Mouse (Mus musculus): ENCODE data around the gene Pttg1.

Pttg1 gene

GRCm38 (mm10) chr11:43425824-43426413 lies at the start of gene Pttg1:
TSS of gene Pttg1 (minus strand) at chr11:43426251.
- DNase-seq: peak; percentile 67 to 77

GRCm38 (mm10) chr11:43474225-43474774 lies 48.2 kb upstream of the Pttg1 start, which contains the start of gene C1qtnf2:
TSS of gene C1qtnf2 (plus strand) at chr11:43474276.
- peak in 1 of 2 experiments; percentile 22 for DNase-seq

- no peak for DNase-seq
These were observed 47.7 kb upstream of the Pttg1 start for GRCm38 (mm10) chr11:43473635-43474224.

GRCm38 (mm10) chr11:43473115-43473514 lies 47.1 kb upstream of the Pttg1 start:
- DNase-seq: no peak

- no peak for DNase-seq
These were observed 45.1 kb upstream of the Pttg1 start for GRCm38 (mm10) chr11:43470881-43471820.

- DNase-seq: no peak
These were observed 44.1 kb upstream of the Pttg1 start for GRCm38 (mm10) chr11:43470118-43470517.

- DNase-seq: no peak
These were observed 37.2 kb upstream of the Pttg1 start for GRCm38 (mm10) chr11:43463204-43463603.

GRCm38 (mm10) chr11:43452266-43452665 lies 26.2 kb upstream of the Pttg1 start:
- no peak for DNase-seq

GRCm38 (mm10) chr11:43451322-43451721 lies 25.3 kb upstream of the Pttg1 start:
- DNase-seq: no peak

- no peak for DNase-seq
These were observed 23.9 kb upstream of the Pttg1 start for GRCm38 (mm10) chr11:43449916-43450315.

- DNase-seq: no peak
These were observed 17.1 kb upstream of the Pttg1 start for GRCm38 (mm10) chr11:43443183-43443582.

GRCm38 (mm10) chr11:43441121-43441520 lies 15.1 kb upstream of the Pttg1 start:
- DNase-seq: no peak

- DNase-seq: no peak
These were observed 8.0 kb upstream of the Pttg1 start for GRCm38 (mm10) chr11:43434024-43434407.

GRCm38 (mm10) chr11:43433254-43434023 lies 7.4 kb upstream of the Pttg1 start, which contains the start of gene Slu7:
TSS of gene Slu7 (plus strand) at chr11:43433744.
- DNase-seq: peak; percentile 80 to 85

GRCm38 (mm10) chr11:43426414-43426884 lies 398 bp upstream of the Pttg1 start:
- DNase-seq: peak in 1 of 2 experiments; percentile 19

- DNase-seq: no peak
These were observed 813 bp downstream of the Pttg1 start for GRCm38 (mm10) chr11:43425166-43425709.

- no peak for DNase-seq
These were observed 1.7 kb downstream of the Pttg1 start for GRCm38 (mm10) chr11:43424386-43424785.

GRCm38 (mm10) chr11:43417201-43417600 lies 8.8 kb downstream of the Pttg1 start:
- no peak for DNase-seq

- peak; percentile 81 to 90 for DNase-seq
These were observed 13.1 kb downstream of the Pttg1 start for GRCm38 (mm10) chr11:43412771-43413451.

GRCm38 (mm10) chr11:43411413-43411812 lies 14.6 kb downstream of the Pttg1 start:
- peak; percentile 69 to 81 for DNase-seq

- no peak for DNase-seq
These were observed 15.8 kb downstream of the Pttg1 start for GRCm38 (mm10) chr11:43410291-43410690.
